Mouse (Mus musculus) heart, postnatal 0 days (tissue): Measurements from ENCODE around the gene Ppp1r21. TPM values are rescaled to one million over a fixed set of nuclear protein-coding genes. Genes with fewer than 3 reads are reported as not detected.

Source experiments
- ATAC-seq: fragments of 200-750 bp; cut with Nextera tagmentation; 2 replicates; pipeline ENCODE4 v1.8.0; 2017; ENCODE audit warnings: low read depth, moderate number of reproducible peaks, moderate library complexity; ENCODE audit not compliant: insufficient read depth
- DNase-seq: peaks from one replicate; pipeline ENCODE4 v3.0.0-alpha.2; 2016; ENCODE audit warnings: low spot score
- H3K27ac ChIP-seq: fragments of 300-500 bp; sonication (generic); 2 replicates; pipeline ENCODE4 v1.5.1; 2014; ENCODE audit warnings: low read depth, mild to moderate bottlenecking
- H3K27me3 ChIP-seq: fragments of 300-500 bp; sonication (generic); 2 replicates; pipeline ENCODE4 v1.6.1; 2014; ENCODE audit warnings: low read length, mixed read lengths; ENCODE audit not compliant: control insufficient read depth, insufficient read depth
- H3K36me3 ChIP-seq: fragments of 300-500 bp; sonication (generic); replicated peaks from 2 replicates; pipeline ENCODE4 v1.6.1; 2014; ENCODE audit warnings: low read length, mixed read lengths; ENCODE audit not compliant: control insufficient read depth, insufficient read depth
- H3K4me1 ChIP-seq: fragments of 300-500 bp; sonication (generic); 2 replicates; pipeline ENCODE4 v1.6.1; 2014; ENCODE audit warnings: antibody characterized with exemption; ENCODE audit not compliant: control insufficient read depth, insufficient read depth
- H3K4me2 ChIP-seq: fragments of 300-500 bp; sonication (generic); 2 replicates; pipeline ENCODE4 v1.6.1; 2014; ENCODE audit warnings: low read depth, mild to moderate bottlenecking, low read length, moderate library complexity
- H3K4me3 ChIP-seq: fragments of 300-500 bp; sonication (generic); 2 replicates; pipeline ENCODE4 v1.5.1; 2014; ENCODE audit warnings: low read depth, low read length
- H3K9ac ChIP-seq: fragments of 300-500 bp; sonication (generic); replicated peaks from 2 replicates; pipeline ENCODE4 v1.6.1; 2014; ENCODE audit warnings: low read depth, low read length, mixed read lengths
- H3K9me3 ChIP-seq: fragments of 300-500 bp; sonication (generic); replicated peaks from 2 replicates; pipeline ENCODE4 v1.6.1; 2016; ENCODE audit warnings: low read length; ENCODE audit not compliant: control insufficient read depth
- CTCF ChIP-seq: IDR thresholded peaks from 2 replicates; pipeline ENCODE4 v1.5.1; 2016; ENCODE audit warnings: antibody characterized with exemption, control low read depth, low read depth
- EP300 ChIP-seq: IDR thresholded peaks from 2 replicates; pipeline ENCODE4 v1.6.1; 2016; ENCODE audit warnings: antibody characterized with exemption, low read depth
- WGBS: fragments of 180-500 bp; shearing (Covaris S2); extraction: QIAGEN DNeasy Blood & Tissue Kit; methylation state at CpG from one replicate; pipeline ENCODE4 v1.1.7; 2014; 5-methylcytosine and 5-hydroxymethylcytosine counted together
- polyA plus RNA-seq: library from polyadenylated mRNA; unstranded; fragments of >200 nt; fragmentation: Nextera tagmentation; extraction: Ambion mirVana; gene quantifications from 2 replicates; pipeline ENCODE4 v1.2.1, GENCODE M21; 2015
- total RNA-seq: library from RNA; depleted of rRNA; stranded (reverse); fragments of >200 nt; gene quantifications from 2 replicates; pipeline ENCODE4 v1.2.3, GENCODE M21; 2014; ENCODE audit warnings: low replicate concordance

Ppp1r21 gene
- total and polyA plus RNA-seq, 2 experiments from 2014 or later = 5.8 to 5.9 TPM

GRCm38 (mm10) chr17:88552556-88552955 is 22.6 kb downstream of the Ppp1r21 start:
- H3K4me2 ChIP-seq = no peak overlapping the region
- no peaks in the 10 kb centered on the region for H3K9me3 ChIP-seq
- DNase-seq (no peak), ATAC-seq (no peak)
- H3K9ac ChIP-seq = no peak overlapping the region
- no peaks in the 10 kb centered on the region for H3K4me1 ChIP-seq
- H3K36me3 ChIP-seq = peaks cover 32% of the 10 kb centered on the region
- no peak overlapping the region; the same call in 1 of the 2 replicates for H3K27ac ChIP-seq
- TF ChIP-seq EP300 = no peak
- TF ChIP-seq CTCF = no peak
- H3K27me3 ChIP-seq = no peaks in the 10 kb centered on the region
- WGBS = 52% methylated on average over 6 of the region's 6 CpGs
- H3K4me3 ChIP-seq = no peak overlapping the region

- DNase-seq (no peak), ATAC-seq (0 out of 2 replicates have a peak, but pooled peaks have one; percentile 21)
- Histone ChIP-seq H3K27me3 (no peaks in the 10 kb centered on the region), H3K27ac (peak overlapping the region; percentile 40; the same call in 1 of the 2 replicates), H3K4me3 (no peak overlapping the region), H3K9me3 (no peaks in the 10 kb centered on the region), H3K36me3 (peaks cover 27% of the 10 kb centered on the region; the same call in 1 of the 2 replicates), H3K9ac (no peak overlapping the region), H3K4me1 (no peaks in the 10 kb centered on the region), H3K4me2 (no peak overlapping the region)
- WGBS = 42% methylated on average over 8 of the region's 8 CpGs
- TF ChIP-seq EP300 (no peak), CTCF (no peak)
These were observed 23.1 kb downstream of the Ppp1r21 start for GRCm38 (mm10) chr17:88553001-88553449.

GRCm38 (mm10) chr17:88553473-88554087 is 23.7 kb downstream of the Ppp1r21 start:
- Histone ChIP-seq H3K4me3 (no peak overlapping the region), H3K4me2 (no peak overlapping the region), H3K27me3 (no peaks in the 10 kb centered on the region), H3K9me3 (no peaks in the 10 kb centered on the region), H3K36me3 (peaks cover 24% of the 10 kb centered on the region; the same call in 1 of the 2 replicates), H3K27ac (no peak overlapping the region; the same call in 1 of the 2 replicates), H3K4me1 (no peaks in the 10 kb centered on the region), H3K9ac (no peak overlapping the region)
- TF ChIP-seq CTCF (no peak), EP300 (no peak)
- DNase-seq (no peak), ATAC-seq (no peak)
- 88% methylated on average over 11 of the region's 11 CpGs for WGBS

GRCm38 (mm10) chr17:88556176-88556575 is 26.3 kb downstream of the Ppp1r21 start:
- Histone ChIP-seq H3K4me3 (no peak overlapping the region), H3K4me2 (no peak overlapping the region), H3K9ac (no peak overlapping the region), H3K36me3 (peaks cover 18% of the 10 kb centered on the region), H3K9me3 (no peaks in the 10 kb centered on the region), H3K4me1 (no peaks in the 10 kb centered on the region), H3K27ac (no peak overlapping the region), H3K27me3 (no peaks in the 10 kb centered on the region)
- 74% methylated on average over 13 of the region's 13 CpGs for WGBS
- TF ChIP-seq EP300 (no peak), CTCF (no peak)
- DNase-seq = no peak
- ATAC-seq = no peak

- Histone ChIP-seq H3K27me3 (no peaks in the 10 kb centered on the region), H3K9me3 (no peaks in the 10 kb centered on the region), H3K27ac (no peak overlapping the region), H3K4me1 (no peaks in the 10 kb centered on the region), H3K4me2 (no peak overlapping the region), H3K9ac (no peak overlapping the region), H3K4me3 (no peak overlapping the region), H3K36me3 (peaks cover 20% of the 10 kb centered on the region)
- TF ChIP-seq CTCF (peak; percentile 2; the same call in 1 of the 2 replicates), EP300 (no peak)
- DNase-seq (no peak), ATAC-seq (no peak)
- 78% methylated on average over 4 of the region's 4 CpGs for WGBS
These were observed 26.8 kb downstream of the Ppp1r21 start for GRCm38 (mm10) chr17:88556688-88557087.
